Mouse (Mus musculus) lung, adult 2 months (tissue): ENCODE results near the gene Fam13c.

Experiments used
- CTCF ChIP-seq: fragments of 200-500 bp; IDR thresholded peaks from 2 replicates; pipeline ENCODE4 v1.5.1; 2011; ENCODE audit warnings: mild to moderate bottlenecking, low read length, control low read depth; ENCODE audit not compliant: insufficient read depth
- POLR2A ChIP-seq: fragments of 200-500 bp; IDR thresholded peaks from 2 replicates; pipeline ENCODE4 v1.6.1; 2011; ENCODE audit warnings: low read depth, mild to moderate bottlenecking, control low read depth, low read length, borderline replicate concordance; ENCODE audit errors: extremely low read depth

GRCm38 (mm10) chr10:70486651-70487050 is 46.4 kb downstream of the Fam13c start:
- no peak for TF ChIP-seq POLR2A
- TF ChIP-seq CTCF: no peak
